Mouse (Mus musculus) spleen, postnatal 10 days (tissue): ENCODE data around the gene Pds5b.
A peak's percentile ranks its signal among the peaks of the same experiment; 100 is the strongest.
"Not testable (repeated sequence)": the region's sequence is repeated elsewhere in the genome, so short reads cannot be mapped to it uniquely, and the experiment has no call there.

Experiments used
- DNase-seq, 2 experiments: peaks; one replicate each; pipeline ENCODE4 v3.0.0; 2021 to 2022; ENCODE audit warnings: low spot score in 2 of 2

Pds5b gene

GRCm38 (mm10) chr5:150822781-150823180 is 149.2 kb downstream of the Pds5b start:
- DNase-seq = no peak

GRCm38 (mm10) chr5:150823361-150823760 is 149.8 kb downstream of the Pds5b start:
- no peak for DNase-seq

- no peak for DNase-seq
These were observed 156.0 kb downstream of the Pds5b start for GRCm38 (mm10) chr5:150829499-150829898.

- no peak for DNase-seq
These were observed 157.2 kb downstream of the Pds5b start for GRCm38 (mm10) chr5:150830718-150831117.

- DNase-seq = no peak
These were observed 163.2 kb downstream of the Pds5b start for GRCm38 (mm10) chr5:150836782-150837181.

GRCm38 (mm10) chr5:150839688-150840541 is 166.4 kb downstream of the Pds5b start:
- DNase-seq = peak in 1 of 2 experiments; percentile 17

- peak in 1 of 2 experiments; percentile 25 for DNase-seq
These were observed 167.1 kb downstream of the Pds5b start for GRCm38 (mm10) chr5:150840596-150840995.

GRCm38 (mm10) chr5:150845961-150846360 is 172.4 kb downstream of the Pds5b start:
- DNase-seq = no peak

GRCm38 (mm10) chr5:150850821-150851220 is 177.3 kb downstream of the Pds5b start:
- DNase-seq = no peak

GRCm38 (mm10) chr5:150852097-150852496 is 178.6 kb downstream of the Pds5b start:
- DNase-seq = not testable (repeated sequence)

- no peak for DNase-seq
These were observed 181.0 kb downstream of the Pds5b start for GRCm38 (mm10) chr5:150854506-150854905.

GRCm38 (mm10) chr5:150859642-150860194 is 186.2 kb downstream of the Pds5b start:
- DNase-seq = no peak
